Mouse (Mus musculus) right cerebral cortex, postnatal 10 days (tissue): ENCODE measurements around the gene Tfdp1.
"Not testable (repeated sequence)": the region's sequence is repeated elsewhere in the genome, so short reads cannot be mapped to it uniquely, and the experiment has no call there.

ENCODE experiments used
- DNase-seq, 2 experiments: peaks; one replicate each; pipeline ENCODE4 v3.0.0; 2021; ENCODE audit warnings: low spot score in 2 of 2

Tfdp1 gene

DNA sequence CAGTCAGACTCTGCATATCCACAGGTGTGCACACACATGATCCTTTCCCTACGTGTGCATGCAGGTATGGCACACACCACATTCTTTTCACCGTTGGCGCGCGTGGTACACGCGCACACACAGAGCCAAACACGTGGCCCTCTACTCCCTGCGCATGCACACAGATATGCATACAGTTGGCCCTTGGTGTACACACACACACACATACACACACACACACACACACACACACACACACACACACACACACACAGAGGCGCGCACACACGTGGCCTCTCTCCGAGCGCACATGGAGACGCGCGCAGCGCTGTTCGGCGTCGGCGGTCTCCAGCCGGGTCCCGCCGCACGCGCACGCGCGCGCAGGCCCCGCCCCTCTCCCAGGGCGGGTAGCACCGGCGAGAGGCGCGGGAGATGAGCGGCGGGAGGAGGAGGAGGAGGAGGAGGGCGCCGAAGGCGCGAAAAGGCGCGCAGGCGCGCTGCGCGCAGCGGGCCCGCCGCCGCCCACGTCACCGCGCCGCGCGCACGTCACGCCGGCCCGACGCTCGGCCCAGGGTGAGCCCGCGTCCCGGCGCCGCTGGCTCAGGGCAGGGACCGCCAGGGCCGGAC lies at the start of gene Tfdp1:
Tfdp1 (plus strand) TSS at position 497 of the 606 bp plus-strand sequence.
- peak; percentile 92 to 93 for DNase-seq

DNA sequence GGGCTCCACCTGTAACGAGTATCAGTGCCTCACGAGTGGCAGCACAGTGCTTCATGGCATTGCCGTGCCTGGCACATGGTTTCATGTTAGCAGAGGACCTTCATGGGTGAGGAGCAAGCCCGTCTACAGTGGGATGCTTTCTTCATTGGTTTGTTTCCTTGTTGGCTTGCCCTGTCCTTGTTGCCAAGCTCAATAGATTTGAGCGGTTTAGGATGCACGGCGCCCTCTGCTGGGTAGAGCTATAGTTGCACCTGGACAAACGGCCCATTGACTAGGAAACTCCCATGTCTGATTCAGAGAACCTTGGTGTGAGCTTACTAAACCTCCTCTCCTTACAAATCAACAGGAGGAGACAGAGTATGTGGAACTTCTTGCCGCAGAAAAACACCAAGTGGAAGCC lies 46.2 kb upstream of the Tfdp1 start:
- DNase-seq, result peak; percentile 61 to 76

DNA sequence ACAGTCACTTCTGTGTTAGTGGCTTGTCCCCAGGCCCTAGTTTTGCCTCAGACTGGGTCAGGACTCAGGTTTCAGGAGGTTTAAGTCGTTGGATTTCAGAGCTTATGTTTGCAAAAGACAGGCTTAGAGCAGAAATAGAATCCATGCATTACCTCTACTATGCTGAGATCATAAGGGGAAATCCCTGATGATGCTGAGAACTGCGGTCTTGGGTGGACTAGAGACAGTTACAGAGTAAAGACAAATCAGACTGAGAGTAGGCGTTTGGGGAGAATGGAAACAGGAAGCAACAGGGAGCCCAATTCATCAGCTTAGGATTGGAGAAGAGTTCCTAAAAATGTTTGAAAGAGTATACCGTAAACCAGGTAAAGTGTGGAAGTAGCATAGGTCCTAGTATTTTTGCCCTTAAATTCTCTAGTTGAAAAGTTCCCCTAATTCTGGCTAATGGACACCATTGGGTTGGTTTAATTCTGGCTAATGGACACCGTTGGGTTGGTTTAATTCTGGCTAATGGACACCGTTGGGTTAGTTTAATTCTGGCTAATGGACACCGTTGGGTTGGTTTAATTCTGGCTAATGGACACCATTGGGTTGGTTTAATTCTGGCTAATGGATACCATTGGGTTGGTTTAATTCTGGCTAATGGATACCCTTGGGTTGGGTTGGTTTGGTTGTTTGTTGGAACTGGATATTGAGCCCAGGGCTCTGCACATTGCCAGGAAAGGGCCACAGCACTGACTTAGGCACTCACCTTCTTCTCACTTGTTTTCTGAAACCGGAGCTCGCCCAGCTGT lies 44.7 kb upstream of the Tfdp1 start:
- DNase-seq, result no peak

- no peak for DNase-seq
Measured at GRCm38 (mm10) chr8:13299571-13299970, 39.0 kb upstream of the Tfdp1 start.

GRCm38 (mm10) chr8:13301036-13301435 lies 37.5 kb upstream of the Tfdp1 start:
- no peak for DNase-seq

DNA sequence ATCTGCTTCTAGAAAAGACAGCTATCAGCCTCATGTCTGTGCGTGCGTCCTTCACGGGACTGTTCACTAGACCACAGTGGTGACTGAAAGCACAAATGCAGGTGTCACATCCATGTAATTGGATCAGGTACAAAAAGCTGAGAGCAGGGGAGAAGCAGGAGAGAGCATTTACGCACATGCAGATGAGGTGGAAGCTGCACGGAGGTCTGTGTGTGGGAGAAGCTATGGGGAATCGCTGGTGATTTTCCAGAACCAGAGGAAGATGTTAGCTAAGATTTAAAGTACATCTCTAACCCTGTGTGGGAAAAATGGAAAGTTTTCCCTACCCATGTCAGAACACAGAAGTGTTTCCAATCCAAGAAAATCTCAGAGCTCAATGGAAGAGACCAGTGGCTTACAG lies 33.1 kb upstream of the Tfdp1 start:
- DNase-seq, result no peak

GRCm38 (mm10) chr8:13305884-13306283 lies 32.7 kb upstream of the Tfdp1 start:
- no peak for DNase-seq

DNA sequence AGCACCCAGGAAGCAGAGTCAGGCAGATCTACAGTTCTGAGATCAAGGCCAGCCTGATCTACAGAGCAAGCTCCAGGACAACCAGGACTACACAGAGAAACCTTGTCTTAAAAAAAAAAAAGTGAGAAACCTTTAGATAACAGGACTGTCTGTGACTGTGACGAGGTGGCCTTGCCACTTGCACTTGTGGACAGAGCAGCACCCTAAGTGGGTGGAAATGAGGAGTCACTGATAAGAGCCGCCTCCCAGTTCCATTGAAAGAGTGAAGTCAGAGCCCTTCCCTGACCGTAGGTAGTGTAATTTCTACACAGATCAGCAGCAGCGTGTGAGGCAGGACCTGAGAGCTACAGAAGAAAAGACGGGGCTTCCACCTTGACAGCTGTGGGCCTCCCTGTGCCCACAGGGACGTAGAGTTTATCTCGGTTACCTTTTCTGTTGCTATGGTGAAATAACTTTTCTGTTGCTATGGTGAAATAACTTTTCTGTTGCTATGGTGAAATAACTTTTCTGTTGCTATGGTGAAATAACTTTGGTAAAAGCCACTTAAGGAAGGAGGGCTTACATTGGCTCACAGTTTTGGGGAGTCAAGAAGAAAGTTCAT lies 32.1 kb upstream of the Tfdp1 start:
- DNase-seq, result no peak

GRCm38 (mm10) chr8:13306916-13307315 lies 31.6 kb upstream of the Tfdp1 start:
- DNase-seq, result no peak

GRCm38 (mm10) chr8:13314922-13315321 lies 23.6 kb upstream of the Tfdp1 start:
- DNase-seq, result no peak

DNA sequence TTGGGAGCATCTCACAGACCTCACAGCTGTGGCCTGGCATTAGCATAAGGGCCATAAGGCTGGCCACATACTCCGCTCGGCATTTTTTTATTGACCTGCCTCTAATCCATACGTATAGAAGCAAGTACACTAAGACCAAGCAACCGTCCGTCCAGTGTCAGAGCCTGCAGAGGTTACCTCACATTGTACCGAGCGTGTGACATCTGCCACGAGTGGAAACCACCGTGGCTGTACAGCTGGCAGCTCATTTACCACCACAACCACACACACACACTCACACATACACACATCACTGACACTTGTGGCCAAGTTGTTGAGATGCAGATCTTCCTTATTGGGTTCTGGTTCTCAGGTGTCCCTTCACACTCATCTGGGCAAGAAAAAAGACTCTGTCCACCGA lies 21.9 kb upstream of the Tfdp1 start:
- no peak for DNase-seq

- no peak for DNase-seq
Measured at GRCm38 (mm10) chr8:13326598-13326997, 12.0 kb upstream of the Tfdp1 start.

DNA sequence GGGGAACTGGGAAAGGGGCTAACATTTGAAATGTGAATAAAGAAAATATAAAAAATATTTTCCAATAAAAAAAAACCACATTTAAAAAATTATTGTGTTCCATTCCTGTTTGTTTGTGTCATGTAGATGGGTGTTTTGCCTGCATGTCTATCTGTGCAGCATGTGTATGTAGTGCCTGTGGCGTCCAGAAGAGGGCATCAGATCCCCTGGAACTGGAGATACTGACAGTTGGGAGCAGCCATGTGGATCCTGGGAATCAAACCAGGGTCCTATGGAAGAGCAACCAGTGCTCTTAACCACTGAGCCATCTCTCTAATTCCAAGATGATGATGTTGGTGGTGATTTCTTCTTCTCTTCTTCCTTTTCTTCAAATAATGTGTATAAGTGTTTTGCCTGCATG lies 3.9 kb upstream of the Tfdp1 start:
- no peak for DNase-seq

DNA sequence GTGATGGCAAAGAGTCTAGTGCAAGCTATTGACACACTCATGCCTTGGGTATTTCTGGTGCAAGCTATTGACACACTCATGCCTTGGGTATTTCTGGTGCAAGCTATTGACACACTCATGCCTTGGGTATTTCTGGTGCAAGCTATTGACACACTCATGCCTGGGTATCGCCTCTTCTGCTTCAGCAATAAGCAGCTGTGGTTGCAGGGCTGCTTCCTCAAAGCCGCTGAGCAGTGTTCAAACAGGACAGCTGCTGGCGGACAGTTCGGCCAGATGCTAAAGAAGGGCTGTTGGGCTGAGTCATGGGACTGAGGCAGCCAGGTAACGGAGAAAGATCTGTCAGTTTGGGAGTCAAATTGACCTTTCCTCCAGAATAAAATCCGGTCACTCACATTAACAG lies 1.3 kb upstream of the Tfdp1 start:
- DNase-seq, result not testable (repeated sequence)

DNA sequence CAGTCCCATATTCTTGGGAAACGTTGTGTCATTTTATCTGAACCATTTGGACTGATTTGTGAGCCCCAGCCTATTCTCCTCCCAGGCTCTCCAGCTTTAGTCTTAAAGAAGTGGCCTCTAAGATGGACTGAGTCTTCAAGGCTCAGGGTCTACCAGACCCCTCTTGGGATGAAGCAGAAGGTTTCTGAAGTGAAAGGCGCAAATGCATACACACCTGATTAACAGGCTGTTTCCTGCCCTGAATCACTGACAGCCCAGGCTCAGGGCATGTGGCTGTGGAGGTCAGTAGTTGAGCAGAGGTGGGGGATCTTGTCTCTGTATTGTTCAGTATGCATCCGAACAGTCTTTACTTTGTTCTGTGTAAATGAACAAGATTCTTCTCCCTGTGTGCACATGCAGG lies 873 bp upstream of the Tfdp1 start:
- no peak for DNase-seq

- DNase-seq, result peak; percentile 50 to 51
Measured at GRCm38 (mm10) chr8:13338901-13339645, 522 bp downstream of the Tfdp1 start.

DNA sequence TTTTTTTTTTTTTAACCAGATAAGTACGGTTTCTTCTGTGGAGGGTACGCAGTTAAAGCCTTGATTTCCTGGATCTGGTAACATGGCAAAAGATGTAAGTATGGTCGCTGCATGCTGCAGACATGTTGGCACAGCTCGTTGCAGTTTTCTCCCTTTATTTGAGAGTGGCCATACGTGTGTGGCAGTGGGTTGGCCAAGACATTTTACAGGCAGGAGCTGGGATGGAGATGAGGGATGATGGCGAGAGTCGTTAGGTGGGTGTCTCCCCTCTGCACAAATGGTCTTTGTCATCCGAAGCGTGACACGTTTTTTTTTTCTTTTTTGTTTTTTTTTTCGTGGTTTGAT lies 1.1 kb downstream of the Tfdp1 start:
- DNase-seq, result no peak

- DNase-seq, result no peak
Measured at GRCm38 (mm10) chr8:13340650-13341049, 2.1 kb downstream of the Tfdp1 start.

- DNase-seq, result no peak
Measured at GRCm38 (mm10) chr8:13342340-13342739, 3.8 kb downstream of the Tfdp1 start.

GRCm38 (mm10) chr8:13343134-13343533 lies 4.6 kb downstream of the Tfdp1 start:
- no peak for DNase-seq

- DNase-seq, result no peak
Measured at GRCm38 (mm10) chr8:13350052-13350451, 11.5 kb downstream of the Tfdp1 start.

DNA sequence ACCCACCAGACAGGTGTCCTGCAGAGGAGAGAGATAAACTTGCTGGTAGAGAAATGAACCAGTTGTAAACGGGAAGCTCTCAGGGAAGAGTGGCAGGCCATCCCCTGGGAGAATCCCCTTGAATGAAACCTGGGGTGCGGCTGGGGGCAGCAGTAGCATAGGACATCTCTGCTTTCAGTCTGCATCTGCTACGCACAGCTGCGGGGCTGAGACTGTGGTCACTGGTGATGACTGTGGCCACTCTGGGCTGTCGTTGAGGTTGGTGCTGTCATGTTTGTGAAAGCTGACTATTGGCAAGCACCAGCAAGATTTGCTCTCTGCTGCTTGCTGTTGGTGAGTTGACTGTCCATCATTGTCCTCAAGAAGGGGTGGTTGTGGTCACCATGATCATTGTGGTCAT lies 13.0 kb downstream of the Tfdp1 start:
- DNase-seq, result no peak

- DNase-seq, result no peak
Measured at GRCm38 (mm10) chr8:13352601-13353000, 14.1 kb downstream of the Tfdp1 start.
